Mouse (Mus musculus) frontal cortex, postnatal 14 days (tissue): ENCODE results near the gene Trnp1.

Experiments
- DNase-seq, 2 experiments: peaks; one replicate each; pipeline ENCODE4 v3.0.0; 2022; ENCODE audit warnings: low spot score in 2 of 2

The Trnp1 gene

GRCm38 (mm10) chr4:133460006-133460405, 38.3 kb downstream of the Trnp1 start:
- no peak for DNase-seq

DNA sequence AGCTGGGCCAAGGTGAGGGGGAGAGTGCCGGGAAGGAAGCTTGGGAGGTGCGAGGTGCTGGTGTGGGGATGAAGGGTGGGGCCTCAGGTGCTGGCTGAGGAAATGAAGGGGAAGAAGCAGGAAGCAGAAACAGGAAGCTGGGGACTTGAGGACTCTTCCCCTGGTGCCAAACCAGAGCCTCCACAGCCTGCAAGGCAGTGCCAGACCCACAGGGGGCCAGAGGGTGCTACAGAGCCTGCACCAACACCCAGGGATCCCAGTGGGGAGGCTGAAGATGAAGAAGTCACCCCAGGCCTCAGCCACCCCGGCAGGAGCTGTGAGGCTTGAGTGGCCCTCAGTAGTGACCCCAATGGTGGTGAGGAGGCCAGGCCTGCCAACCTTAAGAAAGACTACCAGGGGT, 40.3 kb downstream of the Trnp1 start:
- DNase-seq, result no peak

- no peak for DNase-seq
These were observed 45.9 kb downstream of the Trnp1 start for GRCm38 (mm10) chr4:133452433-133452832.

DNA sequence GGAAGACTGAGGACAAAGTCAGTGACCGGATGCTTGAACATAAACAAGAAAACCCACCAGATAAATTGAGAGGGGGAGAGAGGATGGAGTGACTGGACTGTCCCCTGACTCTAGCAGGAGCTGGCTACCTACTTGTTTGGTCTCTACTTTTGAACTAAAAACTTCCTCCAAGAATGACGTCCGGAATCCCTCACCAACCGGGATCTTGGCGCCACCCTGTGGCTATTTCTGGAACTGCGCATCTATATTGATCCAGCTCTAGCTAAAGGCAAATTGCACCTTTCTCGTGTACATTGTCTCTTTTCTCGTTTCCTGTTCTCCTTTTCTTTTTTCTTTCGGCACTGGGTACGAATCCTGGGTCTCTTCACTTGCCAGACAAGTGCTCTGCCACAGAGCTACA, 46.8 kb downstream of the Trnp1 start:
- DNase-seq, result peak; percentile 58 to 89

GRCm38 (mm10) chr4:133449726-133450125, 48.6 kb downstream of the Trnp1 start:
- peak in 1 of 2 experiments; percentile 40 for DNase-seq

DNA sequence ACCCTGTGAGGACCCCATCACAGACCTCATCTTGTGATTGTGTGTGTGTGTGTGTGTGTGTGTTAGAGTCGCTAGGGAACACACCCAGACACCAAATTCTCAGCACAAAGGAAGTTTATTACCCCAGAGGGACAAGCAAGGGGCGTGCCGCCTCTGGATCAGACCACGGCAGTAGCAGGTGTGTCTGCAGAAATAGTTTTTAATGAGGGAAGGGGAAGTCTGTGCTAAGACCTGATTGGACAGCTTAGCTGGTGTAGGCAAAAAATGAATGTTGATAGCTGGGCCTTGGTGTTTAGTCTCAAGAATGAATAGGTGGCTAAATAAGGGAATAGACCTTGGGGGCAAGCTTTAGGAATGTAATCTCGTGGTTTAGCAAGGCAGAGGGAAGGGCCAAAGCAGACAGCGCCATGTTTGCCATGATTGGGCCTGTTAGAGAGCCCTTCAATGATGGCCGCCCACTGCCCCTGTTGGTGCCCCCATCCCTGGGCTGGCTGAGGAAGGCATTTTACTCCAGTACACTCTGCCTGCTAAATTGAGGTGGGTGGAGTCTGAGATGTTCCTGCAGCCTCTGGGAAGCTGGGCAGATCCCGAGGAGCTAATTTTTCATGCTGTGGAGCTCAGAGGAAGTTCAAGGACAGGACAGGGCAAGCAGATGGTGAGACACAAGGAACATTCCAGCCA, 49.5 kb downstream of the Trnp1 start:
- DNase-seq, result no peak

DNA sequence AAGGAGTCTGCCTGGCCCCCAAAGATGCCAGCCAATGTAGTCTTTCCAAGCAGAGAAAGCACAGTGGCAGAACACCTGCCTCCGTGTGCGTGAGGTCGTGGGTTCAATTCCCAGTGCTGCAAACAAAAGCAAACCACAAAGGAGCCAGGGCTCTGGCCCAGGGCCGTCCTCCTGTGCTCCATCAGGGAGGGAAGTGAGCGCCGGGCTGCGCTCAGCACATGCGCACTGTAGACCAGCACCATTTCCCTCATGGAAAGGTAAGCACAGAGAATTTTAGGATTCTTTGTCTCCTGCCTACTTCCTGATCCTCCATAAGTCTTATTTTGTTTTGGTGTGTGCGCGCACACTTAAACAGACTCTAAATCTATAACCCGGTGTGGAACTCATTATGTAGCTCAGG, 50.4 kb downstream of the Trnp1 start:
- no peak for DNase-seq

DNA sequence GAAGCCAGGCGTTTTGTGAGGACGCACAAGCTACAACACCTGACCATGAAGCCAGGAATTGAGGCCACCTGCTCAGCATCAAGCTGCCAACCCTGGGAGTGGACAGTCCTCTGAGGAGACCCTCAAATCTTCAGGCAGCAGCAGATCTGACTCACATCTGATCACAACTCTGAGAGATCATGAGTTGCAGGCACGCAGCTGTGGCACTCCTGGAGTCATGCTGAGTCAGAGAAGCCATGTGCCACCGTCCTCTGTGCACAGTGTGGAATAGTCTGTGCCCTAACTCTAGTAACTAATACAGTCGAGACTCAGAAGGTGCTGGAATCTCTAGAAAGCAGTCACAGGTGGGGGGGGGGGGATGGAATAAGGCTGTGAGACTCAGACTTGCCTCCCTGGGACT, 51.0 kb downstream of the Trnp1 start:
- no peak for DNase-seq

DNA sequence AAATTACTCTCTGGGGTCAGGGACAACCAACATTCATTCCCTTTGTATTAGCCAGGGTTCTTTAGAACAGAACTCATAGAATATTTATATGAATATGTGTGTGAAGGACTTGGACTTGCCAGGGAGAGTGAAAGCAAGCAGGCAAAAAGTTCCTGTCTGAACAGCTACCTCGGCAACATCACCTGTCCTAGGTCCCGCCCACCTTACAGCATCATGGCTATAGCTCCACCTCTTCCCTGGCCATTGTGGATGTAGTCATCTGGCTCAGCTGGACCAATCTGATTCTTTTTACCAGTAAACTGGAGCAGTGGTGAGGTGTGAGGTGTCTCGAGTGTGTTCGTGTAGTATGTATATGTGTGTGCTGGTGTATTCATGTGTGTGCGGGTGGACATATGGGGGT, 52.6 kb downstream of the Trnp1 start:
- DNase-seq, result no peak

GRCm38 (mm10) chr4:133443085-133443484, 55.3 kb downstream of the Trnp1 start:
- no peak for DNase-seq

DNA sequence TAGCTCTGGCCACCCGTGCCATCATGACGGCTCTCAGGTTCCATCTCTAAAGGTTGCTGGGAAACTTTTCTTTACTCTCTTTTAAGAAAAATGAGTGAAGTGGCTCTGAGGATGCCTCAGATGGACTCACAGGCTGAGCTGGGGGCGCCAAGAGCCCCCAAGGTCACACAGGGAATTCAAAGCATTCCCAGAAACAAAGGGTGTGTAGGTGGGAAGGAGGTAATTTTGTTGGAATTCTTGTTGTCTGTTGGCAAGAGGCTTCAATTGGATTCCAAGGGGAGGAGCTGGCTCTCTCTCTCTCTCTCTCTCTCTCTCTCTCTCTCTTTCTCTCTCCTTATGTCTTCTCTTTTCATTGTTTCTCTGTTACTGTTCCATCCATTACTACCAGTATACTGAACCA, 56.2 kb downstream of the Trnp1 start:
- no peak for DNase-seq
